ENCODE assay signal across 8 mouse cellular contexts in the genomic region with DNA sequence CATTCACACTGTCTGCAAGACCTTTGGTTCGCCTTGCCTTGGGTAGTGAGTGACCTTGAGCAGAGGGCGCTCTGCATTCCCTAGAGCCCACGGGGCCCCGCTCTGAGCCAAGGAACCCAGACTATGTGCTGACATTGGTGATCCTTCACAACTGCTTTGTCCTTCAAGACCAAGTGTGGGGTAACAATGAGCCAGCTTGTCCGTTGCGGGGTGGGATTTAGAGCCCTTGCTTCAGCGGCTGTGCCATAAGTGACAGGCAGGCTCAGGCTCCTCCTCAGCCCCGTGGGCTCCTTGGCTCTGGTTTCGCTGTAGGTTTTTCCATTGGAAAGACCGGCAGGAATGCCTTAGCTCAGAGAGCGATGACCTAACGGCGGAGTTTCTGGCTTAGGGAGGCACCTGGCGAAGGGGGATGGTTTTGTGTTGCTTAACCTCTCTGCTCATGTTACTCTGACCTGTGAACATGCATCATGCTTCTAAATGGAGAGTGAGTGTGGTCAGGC.
DNase-seq lines count a peak whose midpoint lies in the region; ATAC-seq lines count a peak whose summit lies in the region.

No protein-coding gene starts in this region.

- H3K27me3 ChIP-seq in heart, embryonic 11.5 days (ENCODE audit: control insufficient read depth, insufficient read depth, low read length): no peaks in the 10 kb centered on the region
- no peaks in the 10 kb centered on the region for H3K27me3 ChIP-seq in limb, embryonic 10.5 days (ENCODE audit: low read depth, poor library complexity, severe bottlenecking)

- H3K4me1 ChIP-seq in brown adipose tissue, adult 24 weeks (ENCODE audit: control insufficient read depth, insufficient read depth, insufficient read length, low read length): peaks cover 43% of the 10 kb centered on the region
- peaks cover 19% of the 10 kb centered on the region for H3K4me1 ChIP-seq in heart, embryonic 11.5 days (ENCODE audit: control insufficient read depth, insufficient read depth, low read length)
- peaks cover 15% of the 10 kb centered on the region; the same call in 1 of the 2 replicates for H3K4me1 ChIP-seq in limb, embryonic 10.5 days

- no peaks in the 10 kb centered on the region for H3K9me3 ChIP-seq in heart, embryonic 11.5 days (replicated peaks; ENCODE audit: control insufficient read depth, low read length)
- no peaks in the 10 kb centered on the region for H3K9me3 ChIP-seq in limb, embryonic 10.5 days (replicated peaks)

- H3K36me3 ChIP-seq in heart, embryonic 11.5 days (ENCODE audit: control insufficient read depth, insufficient read depth, low read length): no peaks in the 10 kb centered on the region
- no peaks in the 10 kb centered on the region for H3K36me3 ChIP-seq in limb, embryonic 10.5 days

- ATAC-seq in heart, embryonic 11.5 days (replicated peaks; ENCODE audit: insufficient number of reproducible peaks, low FRiP score, low TSS enrichment): 0 out of 2 replicates have a peak, but pooled peaks have one; percentile 23
- no peak for ATAC-seq in megakaryocyte progenitor cell, adult 5-6 weeks (replicated peaks; ENCODE audit: poor library complexity)

- no peak overlapping the region for H3K4me2 ChIP-seq in heart, embryonic 11.5 days

- 46% methylated on average over 14 of the region's 14 CpGs for WGBS in heart, embryonic 11.5 days (ENCODE audit: insufficient replicate concordance)
- WGBS in limb, embryonic 10.5 days: 87% methylated on average over 14 of the region's 14 CpGs

- H3K27ac ChIP-seq in brown adipose tissue, adult 24 weeks (replicated peaks; ENCODE audit: low read depth, low read length): peak overlapping the region; percentile 90
- H3K27ac ChIP-seq in heart, embryonic 11.5 days (ENCODE audit: low read depth, low read length): peak overlapping the region; percentile 73
- peak overlapping the region; percentile 5; the same call in 1 of the 2 replicates for H3K27ac ChIP-seq in limb, embryonic 10.5 days

- H3K4me3 ChIP-seq in brown adipose tissue, adult 24 weeks (ENCODE audit: insufficient read depth, low read depth, low read length): no peak overlapping the region
- H3K4me3 ChIP-seq in heart, embryonic 11.5 days (ENCODE audit: low read depth, low read length): no peak overlapping the region
- H3K4me3 ChIP-seq in limb, embryonic 10.5 days: no peak overlapping the region

- H3K9ac ChIP-seq in heart, embryonic 11.5 days (ENCODE audit: low read depth, low read length): peak overlapping the region; percentile 54

- DNase-seq in heart, adult 11 months: peak; percentile 95
- no peak for DNase-seq in heart, postnatal 25 days (ENCODE audit: low spot score)
- DNase-seq in limb, embryonic 10.5 days (ENCODE audit: low spot score): no peak
- DNase-seq in spleen, adult 12 weeks (ENCODE audit: low spot score): no peak
- no peak for DNase-seq in left cerebral cortex, adult 11 months (ENCODE audit: low spot score)

- intact Hi-C loops in heart, postnatal 25 days (cut with DNase I): loop anchor here (5.0 kb wide), 1 partner anchor 58 kb away; no protein-coding TSS in a partner anchor

Comparison
In these comparisons a context has a peak if more than half of its experiments do, and no peak if none do; other contexts are left out.
1. H3K27ac ChIP-seq: peak in every context shown above with its lines; median percentile 90 in brown adipose tissue, adult 24 weeks; 73 in heart, embryonic 11.5 days; 5 in limb, embryonic 10.5 days.